Mouse (Mus musculus): ENCODE measurements around the gene Tbcel. TPM values are rescaled to one million over a fixed set of nuclear protein-coding genes. Genes with fewer than 3 reads are reported as not detected.
A peak's percentile ranks its signal among the peaks of the same experiment; 100 is the strongest.

Tbcel gene
- total RNA-seq, 4 experiments from 2014 or later, result 49.7 to 60.5 (median 54.2) TPM

DNA sequence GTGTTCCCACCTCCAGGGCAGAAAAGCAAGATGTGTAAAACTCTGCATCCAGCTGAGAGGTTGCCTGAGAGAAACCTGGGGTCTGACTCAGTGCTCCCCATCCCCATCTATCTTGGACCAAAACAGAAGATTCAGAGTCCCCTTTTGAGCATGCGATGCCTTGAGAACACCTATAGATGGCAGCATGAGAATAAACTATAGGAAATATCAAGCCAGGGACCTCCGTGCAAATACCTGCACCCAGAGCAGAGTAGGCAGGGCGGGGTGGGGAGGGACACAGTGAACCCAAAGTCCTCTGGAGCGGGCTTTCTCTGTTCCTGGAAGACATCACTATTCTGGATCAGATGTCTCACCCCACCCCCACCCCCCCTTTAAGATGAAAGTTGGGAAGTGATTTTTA, 119.1 kb downstream of the Tbcel start:
- no peak for DNase-seq (ENCODE audit: low spot score in 2 of 2)

DNA sequence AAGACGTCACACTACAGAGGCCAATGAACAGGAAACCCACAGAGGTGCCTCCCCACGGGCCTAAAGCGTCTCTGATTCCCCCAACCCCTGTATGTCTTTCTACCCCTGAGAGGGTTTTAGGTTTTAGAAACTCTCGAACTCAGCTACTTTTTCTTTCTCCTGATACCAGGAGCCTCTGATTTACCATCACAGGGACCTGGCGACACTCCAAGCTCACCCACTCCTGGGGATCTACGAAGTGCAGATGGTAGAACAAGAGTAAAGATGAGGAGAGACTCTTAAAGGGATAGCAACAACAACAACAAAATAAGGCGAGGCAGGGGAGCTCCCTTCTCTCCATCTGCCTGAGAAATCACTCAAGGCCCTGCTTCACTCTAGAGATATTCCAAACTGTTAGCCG, 120.6 kb downstream of the Tbcel start:
- peak in 1 of 2 experiments; percentile 31 for DNase-seq (ENCODE audit: low spot score in 2 of 2)

DNA sequence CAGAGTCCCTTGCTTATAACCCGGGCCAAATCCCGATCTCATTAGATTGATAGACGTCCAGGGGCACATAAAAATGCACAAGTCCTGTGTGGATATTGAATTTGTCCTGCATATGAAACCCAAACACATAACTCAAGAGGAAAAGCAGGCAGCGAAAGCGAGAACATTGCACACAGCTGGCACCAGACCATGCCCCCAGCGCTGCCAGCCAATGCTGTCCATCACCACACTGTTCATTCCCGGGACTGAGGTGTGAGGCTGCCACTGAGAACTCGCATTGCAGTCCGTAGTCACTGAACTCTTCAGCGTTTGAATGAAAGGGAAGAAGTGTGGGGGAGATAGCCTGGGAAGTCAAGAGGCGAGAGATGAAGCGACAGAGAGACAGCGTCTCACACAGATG, 122.0 kb downstream of the Tbcel start:
- no peak for DNase-seq (ENCODE audit: low spot score in 2 of 2)

DNA sequence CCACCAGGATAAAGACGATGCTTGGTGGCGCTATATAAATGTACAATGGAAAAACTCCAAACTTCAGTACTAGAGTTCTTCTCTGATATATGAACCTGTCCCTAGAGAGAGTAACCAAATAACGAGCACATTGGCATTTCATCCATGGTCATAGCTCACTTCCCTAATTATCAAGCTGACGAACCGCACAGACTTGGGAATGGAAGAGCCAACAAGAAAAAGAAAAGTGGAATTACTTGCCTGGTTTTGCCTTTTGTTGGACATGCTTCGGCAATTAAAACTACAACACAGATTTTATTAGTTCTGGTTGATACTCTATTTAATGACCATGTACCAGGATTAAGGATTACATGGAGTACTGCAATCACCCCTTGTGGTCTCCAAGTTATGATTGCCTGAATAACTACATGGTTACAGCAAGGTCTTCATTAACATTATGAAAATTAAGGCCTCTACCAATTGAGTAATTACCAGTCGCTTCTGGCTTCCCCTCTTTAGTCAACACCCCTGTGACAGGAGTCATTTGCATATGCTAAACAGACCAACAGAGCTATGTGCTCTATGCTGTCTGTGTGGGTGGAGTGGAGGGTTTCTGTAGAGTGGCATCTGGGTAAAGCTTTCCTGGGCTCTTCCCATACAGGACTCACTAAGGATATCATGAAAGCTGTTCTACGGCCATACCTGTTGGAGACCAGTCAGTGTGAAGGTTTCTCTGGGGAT, 124.8 kb downstream of the Tbcel start:
- no peak for DNase-seq (ENCODE audit: low spot score in 2 of 2)

DNA sequence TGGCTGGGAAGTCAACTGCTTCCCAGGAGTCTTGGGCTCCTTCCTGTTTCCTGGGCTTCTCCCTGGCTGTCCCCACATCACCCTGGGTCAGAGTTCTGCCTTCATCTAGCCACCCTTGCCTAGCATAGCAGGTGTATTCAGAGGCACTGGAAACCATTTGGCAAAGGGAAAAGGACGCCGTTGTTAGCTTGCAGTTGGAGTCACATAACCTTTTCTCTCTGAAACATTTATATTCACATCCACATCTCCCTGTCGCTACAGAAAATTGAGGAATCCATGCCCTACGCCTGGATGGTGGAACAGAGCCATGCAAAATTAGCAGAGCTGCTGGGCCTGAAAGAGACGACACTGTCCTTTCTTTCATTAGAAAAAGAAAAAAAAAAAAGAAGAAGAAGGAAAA, 125.5 kb downstream of the Tbcel start:
- DNase-seq (ENCODE audit: low spot score in 2 of 2), result peak; percentile 31 to 72

DNA sequence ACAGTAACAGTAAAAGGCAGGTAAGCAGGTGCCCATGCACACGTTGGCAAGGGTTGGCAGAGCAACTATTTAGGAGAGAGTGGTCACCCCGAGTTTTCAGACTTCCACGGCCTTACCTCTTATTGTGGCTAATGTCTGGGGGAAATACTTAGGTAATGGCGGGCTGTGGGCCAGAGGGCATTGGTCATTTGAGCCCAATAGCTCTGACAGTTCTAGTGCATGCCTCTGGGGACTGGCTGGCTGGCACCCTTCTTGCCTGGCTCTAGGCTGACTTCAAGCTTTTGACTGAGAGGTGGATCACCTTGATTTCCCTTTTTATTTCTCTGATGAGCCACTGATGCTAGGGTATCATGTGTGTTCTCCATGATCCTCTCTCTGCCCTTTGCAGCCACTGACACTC, 129.5 kb downstream of the Tbcel start:
- DNase-seq (ENCODE audit: low spot score in 2 of 2), result no peak

DNA sequence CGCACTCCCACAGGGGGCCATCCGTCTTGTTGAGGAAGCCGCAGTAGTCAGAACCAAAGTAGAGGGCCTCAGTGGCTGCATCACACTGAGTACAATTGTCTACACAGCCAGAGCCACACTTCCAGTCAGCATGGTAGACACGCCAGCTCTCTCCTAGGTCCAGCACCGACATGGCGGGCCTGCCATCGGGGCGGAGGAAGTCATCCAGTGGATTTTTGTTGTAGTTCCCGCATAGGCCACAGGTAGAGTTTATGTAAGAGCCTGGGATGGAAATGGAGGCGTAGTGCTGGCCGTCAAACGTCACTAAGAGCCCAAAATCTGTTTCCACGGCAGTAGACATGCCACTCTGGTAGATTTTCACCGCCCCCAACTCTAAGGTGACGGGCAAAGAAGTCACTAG, 130.0 kb downstream of the Tbcel start:
- DNase-seq (ENCODE audit: low spot score in 2 of 2), result no peak

DNA sequence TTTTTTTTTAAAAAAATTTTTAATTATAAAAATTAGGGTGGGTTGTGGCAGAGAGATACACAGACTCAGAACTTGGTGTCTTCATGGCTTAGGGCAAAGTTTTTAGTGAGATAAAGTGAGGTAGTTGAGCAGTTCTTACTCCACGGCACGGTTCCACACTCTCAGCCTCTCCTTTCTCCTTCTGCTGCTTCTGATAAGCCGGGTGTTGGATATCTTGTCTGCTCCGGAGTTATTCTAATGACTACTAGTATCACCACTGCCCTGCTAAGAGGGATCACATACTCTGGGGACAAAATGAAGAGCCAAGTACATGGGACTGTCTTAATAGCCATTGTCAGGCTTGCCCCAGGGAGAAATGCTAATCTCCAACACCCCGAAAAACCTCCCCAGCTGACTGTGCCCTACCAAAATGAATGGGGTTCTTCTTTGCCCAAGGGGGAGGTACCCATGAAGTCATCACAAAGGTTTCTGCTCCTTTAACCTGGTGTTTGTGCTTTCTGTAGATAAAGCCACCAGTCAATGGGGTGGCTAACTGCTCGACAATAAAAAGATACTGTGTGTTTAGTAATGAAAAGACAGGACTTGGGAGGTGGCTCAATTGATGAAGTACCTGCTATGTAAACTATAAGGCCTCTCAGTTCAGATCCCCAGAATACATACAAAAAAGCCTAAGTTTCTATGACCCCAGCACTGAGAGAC, 135.8 kb downstream of the Tbcel start:
- no peak for DNase-seq (ENCODE audit: low spot score in 2 of 2)

Small RNA genes within 50 kb of the gene (microRNA-seq; reads per million reads assigned to microRNA genes)
- 0 reads per million in 2 experiments for gene Gm44311

Other genes with a start within 250 kb of the Tbcel start
- 10 to 100 TPM; 56.0 to 63.5 (median 59.6) TPM for gene Sc5d, start 243.6 kb downstream of the Tbcel start, total RNA-seq (2022)
- under 1 TPM; 0.20 to 0.59 (median 0.29) TPM for gene Tecta, start 107.9 kb downstream of the Tbcel start, total RNA-seq (2022)

Data from layer of hippocampus, adult 8-10 months (tissue).